Mouse (Mus musculus): ENCODE results near the gene Magi1.

The Magi1 gene

DNA sequence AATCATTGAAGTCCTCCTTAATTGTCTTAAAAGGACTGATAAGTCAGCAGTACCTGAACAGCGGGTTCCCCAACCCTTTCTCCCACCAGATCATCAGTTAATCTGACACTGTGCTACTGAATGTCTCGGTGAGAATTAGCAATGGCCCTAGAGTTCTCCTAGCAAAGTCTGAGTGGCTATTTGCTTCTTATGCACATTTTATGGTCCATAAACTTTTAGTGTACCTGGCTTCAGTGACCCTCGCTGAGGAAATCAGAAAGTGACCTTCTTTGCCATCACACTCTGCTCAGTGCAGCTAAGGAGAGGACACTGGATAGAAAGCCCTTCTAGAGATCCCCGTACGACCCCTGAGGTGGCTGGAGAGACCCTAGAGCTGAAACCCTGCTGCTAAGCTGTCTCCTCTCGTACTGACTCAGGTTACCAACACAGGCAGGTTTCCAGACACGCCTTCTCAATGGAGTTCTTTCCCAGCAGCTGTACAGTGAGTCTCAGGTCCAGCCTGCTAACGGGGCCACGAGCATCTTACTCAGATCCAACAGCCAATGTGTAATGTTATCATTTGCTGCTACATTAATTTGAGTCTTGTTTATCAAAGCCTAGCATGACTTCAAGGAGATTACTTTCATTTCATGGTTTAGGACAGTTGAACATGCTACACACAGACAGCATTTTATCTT is 461.4 kb downstream of the Magi1 start:
- no peak for DNase-seq (ENCODE audit: low spot score in 2 of 2)

DNA sequence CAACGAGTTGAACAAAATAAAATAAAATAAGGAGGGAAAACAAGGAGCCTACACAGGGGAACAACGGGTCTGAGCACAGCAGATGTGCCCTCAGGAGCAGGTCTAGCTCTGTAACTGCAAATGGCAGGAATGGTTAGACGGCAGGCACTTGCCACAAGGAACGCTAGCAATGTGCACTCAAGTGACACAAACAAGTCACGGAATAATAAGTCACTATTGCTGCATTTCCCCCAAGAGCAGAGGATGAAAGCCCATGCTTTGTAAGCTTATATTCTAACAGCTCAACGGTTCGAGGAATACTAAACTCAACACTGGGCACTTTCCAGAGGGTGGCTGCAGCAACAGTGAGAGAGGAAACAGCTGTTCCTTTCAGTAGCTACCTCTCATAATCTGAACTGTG is 462.2 kb downstream of the Magi1 start:
- no peak for DNase-seq (ENCODE audit: low spot score in 2 of 2)

DNA sequence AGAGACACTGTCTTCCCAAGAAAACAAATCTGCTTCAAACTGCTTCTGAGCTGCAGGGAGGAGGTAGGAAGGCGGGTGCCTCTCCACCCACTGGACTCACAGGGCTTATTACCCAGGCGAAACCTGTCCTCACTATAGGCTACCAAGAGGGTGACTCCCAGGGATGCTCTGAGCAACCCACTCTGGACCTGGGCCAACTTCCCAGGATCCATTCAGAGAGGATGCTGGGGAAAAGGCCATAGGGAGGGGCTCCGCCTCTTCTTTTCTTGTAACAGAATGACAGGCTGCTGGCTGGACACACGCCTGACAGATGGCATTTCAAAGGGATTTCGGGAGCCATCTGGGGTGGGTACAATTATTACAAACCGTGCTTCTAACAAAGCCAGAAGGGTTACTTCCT is 463.8 kb downstream of the Magi1 start:
- DNase-seq (ENCODE audit: low spot score in 2 of 2), result peak; percentile 52 to 56

DNA sequence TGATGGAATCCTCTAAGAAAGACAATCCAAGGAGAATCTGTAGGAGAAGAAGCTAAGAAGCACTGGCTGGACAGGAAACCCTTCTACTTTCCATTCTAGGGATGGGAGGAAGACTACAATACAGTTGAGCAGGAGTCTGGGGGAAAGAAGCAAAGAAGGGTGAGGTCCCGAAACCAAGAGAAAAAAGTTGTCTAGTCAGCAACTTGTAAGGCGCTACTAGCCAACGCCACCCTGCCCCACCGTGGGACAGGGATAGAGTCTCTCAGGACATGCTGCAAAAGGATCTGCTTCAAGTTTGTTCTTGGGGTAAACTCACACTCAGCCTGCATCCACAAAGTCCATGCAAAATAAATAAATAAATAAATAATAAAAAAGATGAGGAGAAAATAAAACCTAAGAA is 464.4 kb downstream of the Magi1 start:
- no peak for DNase-seq (ENCODE audit: low spot score in 2 of 2)

DNA sequence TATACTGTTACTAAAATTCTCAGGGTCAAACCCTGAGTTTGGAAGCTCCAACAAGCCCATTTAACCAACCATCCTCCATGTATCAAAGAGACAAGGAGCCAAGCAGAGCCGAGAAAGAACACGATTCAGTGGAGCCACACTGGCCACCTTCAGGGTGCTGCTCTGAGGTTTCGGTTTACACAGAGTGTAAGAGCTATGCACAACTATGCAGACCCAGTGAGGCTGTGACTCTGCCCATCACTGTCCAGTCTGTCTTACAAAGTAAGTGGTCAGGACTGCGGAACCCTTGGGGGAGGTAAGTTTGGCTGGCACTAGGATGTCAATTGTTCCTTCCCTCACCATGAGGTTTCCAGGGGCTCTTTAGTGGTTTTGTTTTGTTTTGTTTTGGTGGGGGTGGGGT is 465.2 kb downstream of the Magi1 start:
- no peak for DNase-seq (ENCODE audit: low spot score in 2 of 2)

DNA sequence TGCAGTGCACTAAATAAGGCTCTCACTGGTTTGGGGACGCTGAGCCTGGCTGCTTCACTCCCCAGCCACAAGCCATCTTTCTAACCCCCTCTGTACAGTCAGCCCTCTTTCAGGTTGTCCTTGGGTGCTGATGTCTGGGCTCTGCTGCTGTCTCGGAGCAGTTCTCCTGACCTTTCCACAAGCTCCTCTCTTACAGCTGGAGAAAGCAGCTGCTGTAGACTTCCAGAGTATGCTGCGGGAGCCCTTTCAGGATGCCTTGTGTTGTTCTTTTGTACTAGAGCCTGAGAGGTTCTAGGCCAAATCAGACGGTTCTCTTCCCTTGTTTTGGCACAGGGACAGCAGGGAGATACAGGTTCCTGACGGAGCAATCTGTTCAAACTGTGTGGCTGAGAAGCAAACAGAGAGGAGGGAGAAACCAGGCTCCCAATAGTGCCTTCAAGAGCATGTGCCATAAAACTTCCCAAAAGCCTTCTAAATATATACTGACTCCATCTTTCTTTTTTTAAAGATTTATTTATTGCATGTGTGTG is 478.2 kb downstream of the Magi1 start:
- DNase-seq (ENCODE audit: low spot score in 2 of 2), result no peak

DNA sequence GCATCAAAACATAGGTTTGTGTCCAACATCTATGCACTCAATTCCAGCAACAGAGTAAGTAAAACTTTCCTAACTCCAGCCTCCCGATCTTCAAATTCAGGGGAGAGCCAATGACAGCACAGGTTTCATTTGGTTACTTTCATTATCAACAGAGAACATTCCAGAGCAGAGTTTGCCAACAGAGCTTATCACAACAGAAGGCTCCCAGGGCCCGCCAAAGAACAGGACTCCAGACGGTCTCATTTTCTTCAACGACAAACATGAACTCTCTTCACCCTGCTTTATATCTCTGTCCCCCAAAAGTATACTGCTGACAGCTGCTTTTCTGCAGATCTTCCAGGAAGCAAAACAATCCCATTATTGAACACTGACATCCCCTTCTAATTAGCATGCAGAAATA is 481.3 kb downstream of the Magi1 start:
- no peak for DNase-seq (ENCODE audit: low spot score in 2 of 2)

DNA sequence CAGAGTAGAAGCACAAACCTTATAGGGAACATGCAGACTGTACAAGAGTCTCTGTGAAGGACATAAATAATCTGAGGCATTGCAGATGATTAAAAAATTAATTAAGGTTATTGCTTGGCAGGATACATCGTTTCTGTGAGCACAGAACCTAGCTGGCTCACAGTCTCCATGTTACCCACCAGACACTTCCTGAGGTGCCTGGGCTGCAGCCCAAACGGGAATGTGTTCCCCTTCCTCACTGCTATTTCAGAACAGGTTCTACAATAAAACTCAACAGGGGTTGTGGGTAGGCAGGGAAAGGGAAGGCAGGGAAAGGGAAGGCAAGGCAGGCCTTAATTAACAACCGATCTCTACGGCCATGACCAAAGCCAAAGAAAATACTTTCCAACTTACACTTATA is 483.3 kb downstream of the Magi1 start:
- DNase-seq (ENCODE audit: low spot score in 2 of 2), result no peak

DNA sequence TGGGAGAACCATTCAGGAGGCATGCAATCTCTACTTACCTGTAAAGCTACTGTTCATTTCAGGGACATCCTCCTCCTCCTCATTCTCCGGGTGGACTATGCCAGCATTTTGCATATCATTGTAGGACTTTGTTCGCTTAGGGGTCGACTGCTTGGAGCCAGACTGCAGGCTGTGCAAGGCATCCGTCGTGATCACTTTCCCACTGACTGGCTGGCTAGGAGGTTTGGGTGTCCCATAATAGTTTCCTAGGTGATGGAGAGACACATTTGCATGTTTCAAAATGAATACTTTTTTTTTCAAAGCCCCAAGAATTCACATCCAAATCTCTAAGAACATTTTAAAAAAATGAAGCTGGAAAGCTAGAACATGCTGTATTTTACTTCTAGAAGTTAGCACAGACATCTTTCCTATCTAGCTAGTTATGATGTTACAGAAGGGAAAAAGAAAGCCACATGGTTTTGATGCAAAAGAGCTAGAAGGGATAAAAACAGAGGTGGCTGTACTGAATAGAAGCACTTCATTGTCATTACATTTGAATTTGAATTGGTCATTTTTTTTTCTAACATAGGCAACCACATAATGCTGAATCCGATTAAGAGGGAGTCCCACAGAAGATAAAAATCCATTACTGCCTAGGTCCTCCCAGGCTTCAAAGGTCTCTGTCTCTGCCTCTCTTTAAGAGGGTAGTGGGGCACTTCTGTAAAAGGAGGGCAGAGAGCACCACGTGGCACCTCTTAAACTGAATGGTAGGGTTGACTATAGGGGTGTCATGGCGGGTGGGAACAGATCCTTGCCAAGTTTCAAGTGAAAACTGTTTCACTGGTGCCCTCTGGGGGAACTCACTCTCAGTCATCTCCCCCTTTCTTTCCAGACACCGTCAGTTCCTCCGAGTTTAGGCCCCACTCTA is 491.2 kb downstream of the Magi1 start:
- peak in 1 of 2 experiments; percentile 21 for DNase-seq (ENCODE audit: low spot score in 2 of 2)

DNA sequence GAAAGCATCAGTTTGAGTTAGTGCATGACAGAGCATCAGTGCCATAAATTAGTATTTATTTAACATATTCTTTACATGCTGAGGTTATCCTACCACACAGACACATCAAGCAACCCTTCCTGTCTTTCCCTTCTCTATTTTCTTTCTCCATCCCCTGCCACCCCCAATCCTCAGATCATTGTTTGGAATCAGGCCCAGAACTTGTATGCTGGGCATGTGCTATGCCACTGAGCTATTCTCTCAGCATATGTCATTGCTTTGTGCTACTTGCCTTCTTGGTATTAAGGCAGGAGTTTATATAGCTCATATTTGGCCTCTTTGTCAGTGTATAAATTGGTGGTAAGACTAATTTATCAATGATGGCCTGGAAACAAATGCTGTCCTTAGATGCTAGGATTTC is 494.0 kb downstream of the Magi1 start:
- no peak for DNase-seq (ENCODE audit: low spot score in 2 of 2)

DNA sequence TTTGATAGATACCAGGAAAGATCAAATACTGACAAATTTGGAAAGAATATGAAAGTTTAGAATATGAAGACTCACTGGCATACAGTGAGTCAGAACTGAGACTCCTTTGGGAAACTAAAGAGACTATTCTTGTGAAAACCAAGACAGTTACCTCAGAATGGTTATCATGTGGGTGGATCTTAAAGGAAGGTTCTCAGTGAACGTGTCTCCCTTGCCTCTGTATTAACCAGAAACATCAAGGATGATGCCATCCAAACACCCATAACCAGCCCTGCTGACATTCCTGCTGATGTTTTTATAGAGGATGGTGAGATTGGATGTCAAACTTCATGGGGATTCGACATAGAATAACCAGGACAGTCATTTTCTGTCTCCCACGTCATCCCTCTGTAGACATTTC is 496.7 kb downstream of the Magi1 start:
- no peak for DNase-seq (ENCODE audit: low spot score in 2 of 2)

DNA sequence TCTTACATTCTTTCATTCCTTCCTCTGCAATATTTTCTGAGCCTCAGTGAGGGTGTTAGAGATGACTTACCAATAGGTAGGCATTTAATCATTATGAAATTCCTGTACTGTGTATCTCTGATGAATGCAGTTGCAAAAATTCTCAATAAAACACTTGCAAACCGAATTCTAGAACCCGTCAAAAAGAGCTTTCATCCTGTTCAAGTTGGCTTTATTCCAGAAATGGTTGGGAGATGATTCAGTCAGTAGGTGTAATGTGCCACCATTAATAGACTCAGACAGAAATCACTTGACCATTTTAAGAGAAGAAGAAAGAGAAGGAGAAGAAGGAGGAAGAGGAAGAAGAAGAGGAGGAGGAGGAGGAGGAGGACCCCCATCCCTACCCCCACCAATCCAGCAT is 497.5 kb downstream of the Magi1 start:
- no peak for DNase-seq (ENCODE audit: low spot score in 2 of 2)

DNA sequence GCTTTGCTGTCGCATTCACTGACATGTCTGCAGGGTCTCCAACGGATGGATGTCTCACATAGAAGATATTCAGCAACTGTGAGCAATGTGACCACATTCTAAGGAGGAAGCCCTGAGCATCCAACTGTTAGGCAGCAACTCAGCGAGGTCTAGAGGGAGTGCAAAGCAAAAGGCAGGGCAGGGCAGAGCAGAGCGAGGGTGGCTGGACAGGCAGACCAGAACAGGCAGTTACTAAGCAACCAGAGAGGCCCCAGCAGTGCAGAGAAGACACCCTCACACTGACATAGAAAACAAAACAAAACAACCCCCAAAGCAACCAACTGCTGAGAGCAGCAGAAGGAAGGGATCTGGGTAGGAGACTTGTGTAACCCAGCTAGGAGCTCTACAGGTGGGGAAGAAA is 512.6 kb downstream of the Magi1 start:
- no peak for DNase-seq (ENCODE audit: low spot score in 2 of 2)

DNA sequence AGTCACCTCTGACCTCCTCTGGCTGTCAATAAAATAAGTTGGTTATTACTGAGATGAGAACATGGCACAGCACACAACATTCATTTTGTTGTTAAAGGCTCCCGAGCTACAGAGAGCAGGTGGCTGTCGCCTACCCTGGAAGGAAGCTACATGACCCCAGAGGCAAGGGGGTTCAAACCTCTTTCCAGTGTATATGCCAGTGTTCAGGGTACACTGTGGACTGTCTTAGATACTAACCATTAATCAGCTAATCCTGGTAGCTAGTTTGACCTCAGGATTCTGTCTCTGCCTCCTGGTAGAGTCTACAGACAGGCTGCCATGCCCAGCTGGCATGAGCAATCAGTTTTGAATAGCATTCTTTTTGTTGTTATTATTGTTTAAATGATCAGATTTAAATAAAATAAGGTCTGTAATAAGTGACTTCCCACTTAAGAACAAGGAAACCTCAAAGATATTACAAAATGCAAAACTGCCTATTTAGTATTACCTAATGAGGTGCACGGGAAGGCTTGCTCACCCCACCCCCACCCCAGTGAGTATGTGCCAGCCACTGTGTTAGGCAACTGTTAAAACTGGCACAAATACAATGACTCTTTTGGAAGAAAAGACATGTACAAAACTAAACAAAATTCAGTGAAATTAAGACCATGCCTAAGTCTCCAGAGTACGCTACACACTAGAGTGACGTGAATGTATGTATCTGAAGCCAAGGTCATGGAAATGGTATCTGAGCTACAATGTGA is 513.3 kb downstream of the Magi1 start:
- no peak for DNase-seq (ENCODE audit: low spot score in 2 of 2)

DNA sequence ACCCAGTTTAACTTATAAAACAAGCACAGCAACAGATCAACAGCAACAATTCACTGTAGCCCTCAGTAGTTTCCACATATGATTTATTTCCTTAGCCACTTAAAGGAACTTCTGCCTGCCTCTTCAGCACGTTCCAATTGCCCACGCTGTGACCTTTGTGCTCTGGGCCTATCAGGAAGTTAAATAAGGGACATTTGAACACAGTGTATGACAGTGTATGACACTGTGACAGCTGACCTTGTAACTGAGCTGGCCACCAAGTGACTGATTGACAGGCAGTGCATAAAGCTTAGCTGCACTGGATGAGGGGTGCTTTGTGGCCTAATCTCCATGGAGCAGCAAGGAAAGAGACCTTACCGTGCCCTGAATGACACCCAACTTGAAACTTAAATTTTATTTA is 525.6 kb downstream of the Magi1 start:
- DNase-seq (ENCODE audit: low spot score in 2 of 2), result no peak

DNA sequence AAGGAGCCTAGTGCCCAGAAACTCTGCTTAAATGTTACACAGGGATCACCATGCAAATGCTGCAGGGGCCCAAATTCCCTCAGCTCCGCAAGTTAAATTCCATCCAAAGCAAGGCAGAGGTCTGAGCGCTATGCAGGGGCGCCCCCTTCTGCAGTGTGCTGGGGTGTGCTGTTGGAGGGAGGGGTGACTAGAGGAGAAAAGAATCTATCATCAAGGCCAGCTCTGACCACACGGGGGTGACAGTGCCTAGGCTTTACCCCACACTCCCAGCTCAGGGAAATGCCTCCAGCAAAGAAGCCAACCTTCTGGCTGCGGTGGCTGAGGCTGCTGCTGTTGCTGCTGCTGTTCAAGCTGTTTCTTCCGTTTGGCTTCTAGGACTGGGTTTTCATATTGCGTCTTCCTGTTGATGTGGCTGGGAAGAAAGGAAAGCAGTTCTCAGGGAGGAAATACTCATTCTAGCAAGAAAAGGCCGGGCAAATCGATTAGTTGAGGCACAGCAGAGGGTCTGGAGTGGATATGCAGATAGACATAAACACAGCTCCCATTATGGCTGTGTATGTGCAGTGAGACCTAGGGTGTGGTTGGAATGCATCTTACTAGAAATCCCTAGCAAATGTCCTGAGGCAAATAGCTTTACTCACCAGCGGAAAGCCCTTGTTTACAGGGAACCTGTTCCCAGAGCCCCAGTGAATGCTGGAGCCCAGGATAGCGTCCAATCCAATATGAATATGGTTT is 526.2 kb downstream of the Magi1 start:
- DNase-seq (ENCODE audit: low spot score in 2 of 2), result peak; percentile 79 to 80

DNA sequence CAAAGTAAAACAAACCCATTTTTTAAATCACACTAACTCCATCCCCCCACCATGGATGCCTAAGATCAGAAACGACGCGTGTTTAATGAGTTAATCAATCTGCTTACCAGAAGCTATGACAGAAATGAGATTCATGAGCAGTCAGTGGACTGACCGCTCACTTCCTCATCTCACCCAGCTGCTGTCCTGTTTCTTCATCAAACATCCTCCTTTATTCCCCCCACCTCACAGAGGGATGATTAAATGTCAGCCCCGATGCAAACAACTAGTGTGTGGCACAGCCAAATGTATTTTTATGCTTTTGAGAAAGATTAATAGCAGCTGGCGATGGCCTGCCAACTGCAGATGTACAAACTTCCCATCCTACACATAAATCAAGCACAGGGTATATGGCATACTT is 540.6 kb downstream of the Magi1 start:
- DNase-seq (ENCODE audit: low spot score in 2 of 2), result no peak

DNA sequence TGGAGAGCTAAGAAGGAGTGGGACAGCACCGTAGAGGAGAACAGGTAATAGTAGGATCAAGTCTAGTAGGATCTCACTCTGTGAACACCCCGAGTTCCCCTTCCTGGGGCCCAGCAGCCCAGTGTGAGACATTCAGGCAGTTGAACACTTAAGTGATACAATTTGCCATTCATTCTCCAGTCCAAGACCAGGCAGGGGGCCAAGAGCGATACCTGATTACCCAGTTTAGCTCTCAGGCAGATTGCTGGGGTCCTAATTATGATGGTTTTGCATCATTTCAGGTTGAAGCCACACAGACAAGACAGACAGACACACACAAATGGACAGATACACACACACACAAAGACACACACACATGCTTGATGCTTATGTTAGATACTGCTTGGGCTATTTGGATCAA is 543.9 kb downstream of the Magi1 start:
- no peak for DNase-seq (ENCODE audit: low spot score in 2 of 2)

DNA sequence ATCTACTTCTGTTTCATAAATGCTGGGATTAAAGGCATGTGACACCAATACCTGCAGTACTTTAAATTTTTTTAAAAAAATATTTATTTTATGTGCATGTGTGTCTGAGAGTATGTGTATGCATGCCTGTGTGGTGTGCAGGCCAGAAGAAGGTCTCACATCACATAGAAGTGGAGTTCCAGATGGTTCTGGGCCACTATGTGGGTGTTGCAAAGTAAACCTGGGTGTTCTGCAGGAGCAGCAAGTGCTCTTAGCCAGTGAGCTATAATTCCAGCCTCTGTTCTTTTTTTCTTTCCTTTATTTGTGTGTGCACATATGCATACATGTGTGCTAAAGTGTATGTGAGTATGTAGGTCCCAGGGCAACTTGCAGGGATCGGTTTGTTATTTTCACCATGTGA is 546.6 kb downstream of the Magi1 start:
- DNase-seq (ENCODE audit: low spot score in 2 of 2), result no peak

DNA sequence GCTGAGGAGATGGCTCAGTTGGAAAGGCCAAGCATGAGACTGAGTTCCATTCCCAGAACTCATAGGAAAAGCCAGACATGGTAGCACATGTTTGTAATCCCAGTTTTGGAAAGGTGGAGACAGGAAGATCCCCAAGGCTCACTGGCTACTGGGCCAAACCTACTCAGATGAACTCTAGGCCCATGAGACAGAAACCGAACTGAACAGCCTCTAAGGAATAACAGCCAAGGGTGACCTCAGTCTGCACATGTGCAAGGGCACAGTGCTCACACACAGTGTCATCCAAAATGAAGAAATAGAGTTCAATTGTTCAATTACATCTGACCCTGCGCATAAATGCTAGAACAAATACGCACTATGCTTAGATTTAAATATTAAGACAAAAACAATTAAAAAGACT is 547.6 kb downstream of the Magi1 start:
- no peak for DNase-seq (ENCODE audit: low spot score in 2 of 2)

DNA sequence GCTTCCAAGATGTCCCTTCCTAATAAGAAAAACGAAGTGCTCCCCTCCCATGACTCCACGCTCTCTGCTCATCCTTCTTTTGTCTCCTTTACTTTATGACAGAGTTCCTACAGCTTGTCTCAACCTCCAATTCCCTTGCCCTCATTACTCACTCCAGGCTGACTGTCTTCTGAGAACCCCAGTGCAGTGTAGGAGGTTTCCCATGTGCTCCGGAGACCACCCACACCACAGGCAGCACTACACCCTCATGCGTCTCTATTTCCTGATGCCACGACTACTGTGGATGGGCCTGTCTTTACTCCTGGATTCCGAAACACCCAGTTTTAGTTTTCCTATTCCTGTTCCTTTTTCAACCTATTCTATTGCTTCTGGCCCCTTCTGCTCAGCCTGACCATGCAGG is 549.9 kb downstream of the Magi1 start:
- no peak for DNase-seq (ENCODE audit: low spot score in 2 of 2)

DNA sequence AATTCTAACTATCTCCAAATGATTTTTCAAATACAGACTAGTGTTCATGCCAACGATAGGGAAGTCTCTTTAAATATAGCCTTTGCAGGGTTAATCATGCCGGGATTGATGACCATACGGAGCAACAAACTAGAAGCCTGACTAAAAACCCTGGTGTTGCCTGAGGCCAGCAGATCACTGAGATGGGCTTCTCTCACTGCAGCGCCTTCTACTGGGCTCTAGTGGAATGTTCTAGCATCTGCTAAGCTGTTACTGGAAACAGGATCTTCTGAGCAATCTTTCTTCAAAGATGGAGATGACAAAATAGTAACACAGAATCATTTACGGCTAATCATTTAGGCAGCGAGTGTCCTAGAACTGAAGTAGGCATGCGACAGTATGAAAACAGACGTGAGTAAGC is 554.0 kb downstream of the Magi1 start:
- no peak for DNase-seq (ENCODE audit: low spot score in 2 of 2)
